Mouse (Mus musculus) liver, embryonic 11.5 days (tissue): ENCODE data around the gene Acbd4. TPM values are rescaled to one million over a fixed set of nuclear protein-coding genes. Genes with fewer than 3 reads are reported as not detected.

ENCODE experiments used
- ATAC-seq: fragments of 200-750 bp; cut with Nextera tagmentation; replicated peaks from 2 replicates; pipeline ENCODE4 v1.8.0; 2017; ENCODE audit warnings: moderate number of reproducible peaks, mild to moderate bottlenecking, moderate TSS enrichment, moderate library complexity; ENCODE audit not compliant: low FRiP score
- DNase-seq: peaks from one replicate; pipeline ENCODE4 v3.0.0-alpha.2; 2017; ENCODE audit warnings: low spot score
- H3K27ac ChIP-seq: fragments of 300-500 bp; sonication (generic); 2 replicates; pipeline ENCODE4 v1.5.1; 2014; ENCODE audit warnings: mild to moderate bottlenecking, low read depth, low read length, control low read depth
- H3K27me3 ChIP-seq: fragments of 300-500 bp; sonication (generic); replicated peaks from 2 replicates; pipeline ENCODE4 v1.6.1; 2014; ENCODE audit warnings: low read length, mixed read lengths; ENCODE audit not compliant: control insufficient read depth, insufficient read depth
- H3K36me3 ChIP-seq: fragments of 300-500 bp; sonication (generic); 2 replicates; pipeline ENCODE4 v1.6.1; 2014; ENCODE audit warnings: mild to moderate bottlenecking, low read length, moderate library complexity, mixed read lengths; ENCODE audit not compliant: control insufficient read depth, insufficient read depth
- H3K4me1 ChIP-seq: fragments of 300-500 bp; sonication (generic); replicated peaks from 2 replicates; pipeline ENCODE4 v1.6.1; 2014; ENCODE audit warnings: low read length, mixed read lengths; ENCODE audit not compliant: control insufficient read depth, insufficient read depth
- H3K4me2 ChIP-seq: fragments of 300-500 bp; sonication (generic); 2 replicates; pipeline ENCODE4 v1.6.1; 2014; ENCODE audit warnings: mild to moderate bottlenecking, control low read depth, moderate library complexity
- H3K4me3 ChIP-seq: fragments of 300-500 bp; sonication (generic); 2 replicates; pipeline ENCODE4 v1.5.1; 2014; ENCODE audit warnings: low read depth, low read length, control low read depth
- H3K9ac ChIP-seq: fragments of 300-500 bp; sonication (generic); 2 replicates; pipeline ENCODE4 v1.6.1; 2014; ENCODE audit warnings: low read depth, low read length, control low read depth
- H3K9me3 ChIP-seq: fragments of 300-500 bp; sonication (generic); 2 replicates; pipeline ENCODE4 v1.6.1; 2016; ENCODE audit warnings: low read length, inconsistent platforms, mixed read lengths; ENCODE audit not compliant: control insufficient read depth
- WGBS: fragments of 180-500 bp; shearing (Covaris S2); extraction: QIAGEN DNeasy Blood & Tissue Kit; methylation state at CpG from one replicate; pipeline ENCODE4 v1.1.7; 2014; 5-methylcytosine and 5-hydroxymethylcytosine counted together
- polyA plus RNA-seq: library from polyadenylated mRNA; unstranded; fragments of >200 nt; fragmentation: Nextera tagmentation; extraction: Ambion mirVana; gene quantifications from 2 replicates; pipeline ENCODE4 v1.2.1, GENCODE M21; 2014

The Acbd4 gene
- polyA plus RNA-seq, 1 experiment from 2014 or later = 30.7 TPM

DNA sequence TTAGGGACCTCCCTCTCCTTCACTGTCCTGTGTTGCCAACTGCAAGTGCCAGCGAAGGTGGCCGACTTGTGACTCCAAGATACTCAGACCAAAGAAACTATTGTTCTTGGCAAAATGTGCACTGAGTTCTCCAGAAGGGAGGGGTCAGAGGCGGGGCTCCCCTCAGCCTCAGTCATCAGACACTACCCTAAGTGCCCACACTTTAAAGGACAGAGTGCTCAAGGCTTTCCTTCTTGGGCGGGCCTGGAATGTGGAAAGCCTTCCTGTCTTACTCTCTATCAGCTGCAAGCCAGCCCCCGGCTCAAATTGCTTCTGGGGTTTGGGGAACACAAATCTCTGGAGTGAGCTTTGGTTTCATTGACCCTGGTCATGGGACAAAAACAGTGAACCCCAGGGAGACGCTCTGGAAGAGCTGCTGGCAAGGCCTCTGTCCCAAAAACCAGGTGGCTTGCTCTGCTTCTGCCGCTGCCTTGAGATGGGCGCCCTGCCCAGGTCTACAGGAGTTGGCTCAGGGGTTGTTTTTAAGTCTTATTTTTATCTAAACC is 34.0 kb upstream of the Acbd4 start:
- no peaks in the 10 kb centered on the region for H3K9me3 ChIP-seq
- peaks cover 27% of the 10 kb centered on the region for H3K36me3 ChIP-seq
- H3K9ac ChIP-seq = no peak overlapping the region
- ATAC-seq (no peak), DNase-seq (no peak)
- no peaks in the 10 kb centered on the region for H3K4me1 ChIP-seq
- no peak overlapping the region for H3K27ac ChIP-seq
- no peak overlapping the region for H3K4me3 ChIP-seq
- 85% methylated on average over 8 of the region's 8 CpGs for WGBS
- no peak overlapping the region for H3K4me2 ChIP-seq
- H3K27me3 ChIP-seq = no peaks in the 10 kb centered on the region

DNA sequence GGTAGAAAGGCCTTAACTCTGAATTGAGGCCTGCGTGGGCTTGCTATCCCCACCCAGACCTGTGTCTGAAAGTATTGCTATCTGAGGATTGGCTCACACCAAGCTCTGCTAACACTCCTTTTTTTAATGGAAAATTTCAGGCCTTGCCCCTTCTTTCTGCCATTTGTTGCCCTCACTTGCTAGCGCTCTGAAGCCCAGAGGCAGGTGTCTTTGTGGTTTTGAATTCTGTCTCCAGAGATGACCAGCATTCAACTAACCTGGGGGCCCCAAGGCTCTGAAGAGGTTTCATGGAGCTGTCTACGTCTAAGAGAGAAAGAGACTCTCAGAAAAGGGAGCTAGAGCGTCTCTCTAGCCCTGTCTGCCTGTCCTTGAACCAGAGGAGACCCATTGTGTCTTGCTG is 33.2 kb upstream of the Acbd4 start:
- Histone ChIP-seq H3K9ac (no peak overlapping the region), H3K4me3 (no peak overlapping the region), H3K36me3 (peaks cover 27% of the 10 kb centered on the region), H3K27me3 (no peaks in the 10 kb centered on the region), H3K4me2 (no peak overlapping the region), H3K27ac (no peak overlapping the region), H3K4me1 (no peaks in the 10 kb centered on the region), H3K9me3 (no peaks in the 10 kb centered on the region)
- ATAC-seq (no peak), DNase-seq (no peak)
- WGBS = 92% methylated on average over 4 of the region's 4 CpGs

DNA sequence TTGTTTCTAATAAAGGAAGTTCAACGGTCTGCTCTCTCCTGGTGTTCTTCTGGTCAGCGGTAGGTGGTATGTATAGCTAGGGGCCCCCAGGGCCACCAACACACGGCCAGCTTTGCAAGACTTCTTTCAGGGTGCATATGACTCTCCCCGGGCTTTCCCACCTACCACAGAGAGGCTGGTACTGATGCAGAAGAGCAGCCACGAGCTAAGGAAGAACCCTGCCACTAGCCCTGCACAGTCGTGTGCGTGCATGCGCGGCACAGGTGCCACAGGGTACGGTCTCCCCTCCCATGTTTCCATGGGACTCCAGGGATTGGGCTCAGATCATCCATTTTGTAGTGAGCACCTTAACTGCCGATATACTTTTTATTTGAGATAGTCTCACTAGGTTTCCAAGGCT is 32.6 kb upstream of the Acbd4 start:
- Histone ChIP-seq H3K27me3 (no peaks in the 10 kb centered on the region), H3K9me3 (no peaks in the 10 kb centered on the region), H3K4me3 (no peak overlapping the region), H3K4me1 (no peaks in the 10 kb centered on the region), H3K4me2 (no peak overlapping the region), H3K27ac (no peak overlapping the region), H3K36me3 (peaks cover 25% of the 10 kb centered on the region), H3K9ac (no peak overlapping the region)
- ATAC-seq = no peak
- DNase-seq = no peak
- WGBS = 91% methylated on average over 11 of the region's 11 CpGs

DNA sequence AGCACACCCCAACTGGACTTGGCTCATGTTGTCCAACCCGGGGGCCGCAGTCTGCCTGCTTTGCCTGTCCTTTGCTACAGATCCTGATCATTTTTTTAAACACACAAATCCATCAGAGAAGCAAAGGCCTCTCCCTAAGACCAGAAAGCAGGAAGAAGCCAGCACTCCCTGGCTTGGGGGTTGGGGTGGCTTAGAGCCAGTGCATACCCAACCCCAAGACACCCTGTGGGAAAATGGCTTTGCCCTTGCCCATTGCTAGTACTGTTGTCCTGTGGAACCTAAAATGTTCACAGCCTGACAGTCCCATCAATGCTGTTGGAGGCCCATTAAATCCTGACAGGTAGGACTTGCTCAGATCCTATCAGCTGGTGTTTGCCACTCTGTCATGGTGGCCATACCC is 31.8 kb upstream of the Acbd4 start:
- WGBS = 100% methylated on average over 2 of the region's 2 CpGs

DNA sequence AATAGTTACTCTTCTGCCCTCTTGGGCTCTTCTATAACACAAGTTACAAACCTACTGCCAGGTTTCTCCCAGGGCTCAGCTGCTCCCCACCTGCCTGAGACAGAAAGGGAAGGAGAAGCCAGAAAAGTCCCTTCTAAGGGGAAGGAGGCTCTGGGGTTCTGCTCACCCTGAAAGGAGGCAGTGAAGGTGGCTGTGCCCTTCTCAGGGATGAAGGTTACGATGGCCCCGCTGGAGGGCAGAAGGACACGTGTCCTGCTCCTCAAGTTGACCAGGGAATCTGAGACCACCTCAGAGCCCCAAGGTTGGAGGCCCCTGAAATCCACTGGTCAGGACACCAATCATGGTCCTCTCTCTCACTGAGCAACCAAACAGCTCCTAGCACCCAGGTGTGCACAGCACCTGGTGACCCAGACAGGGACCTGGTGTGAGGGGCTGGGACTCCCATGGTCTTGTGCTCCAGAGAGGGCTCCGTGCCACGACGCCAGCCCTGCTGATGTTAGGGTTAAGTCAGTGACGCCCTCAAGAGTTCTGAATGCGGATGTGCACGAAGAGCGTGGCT is 31.1 kb upstream of the Acbd4 start:
- 91% methylated on average over 10 of the region's 10 CpGs for WGBS

More for the DNA sequence above, 31.8 kb upstream of the Acbd4 start:
- Histone ChIP-seq H3K9ac (no peak overlapping the region), H3K27me3 (no peaks in the 10 kb centered on the region), H3K9me3 (no peaks in the 10 kb centered on the region), H3K4me1 (0 out of 2 replicates have a peak, but pooled peaks cover 2% of the 10 kb centered on the region), H3K4me3 (no peak overlapping the region), H3K36me3 (peaks cover 17% of the 10 kb centered on the region), H3K4me2 (no peak overlapping the region), H3K27ac (no peak overlapping the region)
- DNase-seq (no peak), ATAC-seq (no peak)

DNA sequence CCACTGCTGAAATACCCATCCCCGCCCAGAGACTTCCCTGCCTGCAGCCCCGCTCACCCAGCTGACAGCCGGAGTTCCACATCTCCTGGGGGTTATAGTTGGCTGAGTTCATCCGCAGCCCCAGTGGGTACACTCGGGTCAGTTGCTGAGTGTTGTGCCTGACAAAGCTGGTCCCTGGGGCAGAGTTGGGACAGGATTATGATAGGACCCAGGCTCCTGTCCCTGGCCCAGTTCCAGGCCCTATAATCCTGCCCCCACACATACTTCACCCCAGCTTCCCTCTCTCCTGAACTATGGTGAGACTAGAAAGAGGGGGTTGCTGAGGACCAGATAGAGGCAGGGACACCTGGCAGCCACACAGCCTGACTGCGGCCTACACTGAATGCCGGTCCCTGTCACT is 27.8 kb upstream of the Acbd4 start:
- no peaks in the 10 kb centered on the region for H3K9me3 ChIP-seq
- H3K27me3 ChIP-seq = peaks cover 2% of the 10 kb centered on the region; the same call in 1 of the 2 replicates
- H3K4me1 ChIP-seq = 0 out of 2 replicates have a peak, but pooled peaks cover 2% of the 10 kb centered on the region
- H3K9ac ChIP-seq = no peak overlapping the region
- 81% methylated on average over 7 of the region's 7 CpGs for WGBS
- peaks cover 3% of the 10 kb centered on the region; the same call in 1 of the 2 replicates for H3K36me3 ChIP-seq
- H3K27ac ChIP-seq = no peak overlapping the region
- DNase-seq (no peak), ATAC-seq (no peak)
- H3K4me3 ChIP-seq = no peak overlapping the region
- no peak overlapping the region for H3K4me2 ChIP-seq

More for the DNA sequence above, 31.1 kb upstream of the Acbd4 start:
- DNase-seq (no peak), ATAC-seq (no peak)
- no peak overlapping the region for H3K4me3 ChIP-seq
- no peak overlapping the region for H3K4me2 ChIP-seq
- no peaks in the 10 kb centered on the region for H3K9me3 ChIP-seq
- no peak overlapping the region for H3K27ac ChIP-seq
- H3K4me1 ChIP-seq = 0 out of 2 replicates have a peak, but pooled peaks cover 2% of the 10 kb centered on the region
- peaks cover 15% of the 10 kb centered on the region for H3K36me3 ChIP-seq
- no peak overlapping the region for H3K9ac ChIP-seq
- no peaks in the 10 kb centered on the region for H3K27me3 ChIP-seq

- H3K9me3 ChIP-seq = no peaks in the 10 kb centered on the region
- no peak overlapping the region for H3K4me3 ChIP-seq
- H3K4me1 ChIP-seq = 0 out of 2 replicates have a peak, but pooled peaks cover 2% of the 10 kb centered on the region
- H3K9ac ChIP-seq = no peak overlapping the region
- 63% methylated on average over 10 of the region's 10 CpGs for WGBS
- DNase-seq (no peak), ATAC-seq (no peak)
- H3K36me3 ChIP-seq = no peaks in the 10 kb centered on the region
- H3K27ac ChIP-seq = no peak overlapping the region
- H3K4me2 ChIP-seq = no peak overlapping the region
- peaks cover 4% of the 10 kb centered on the region; the same call in 1 of the 2 replicates for H3K27me3 ChIP-seq
Measured at GRCm38 (mm10) chr11:103074121-103074650, 27.3 kb upstream of the Acbd4 start.

GRCm38 (mm10) chr11:103074796-103075323 is 26.6 kb upstream of the Acbd4 start:
- H3K4me2 ChIP-seq = no peak overlapping the region
- WGBS = 23% methylated on average over 10 of the region's 10 CpGs
- no peak for DNase-seq

More at GRCm38 (mm10) chr11:103074796-103075323, 26.6 kb upstream of the Acbd4 start:
- no peak for ATAC-seq
- Histone ChIP-seq H3K4me1 (0 out of 2 replicates have a peak, but pooled peaks cover 2% of the 10 kb centered on the region), H3K9ac (no peak overlapping the region), H3K4me3 (no peak overlapping the region), H3K27ac (no peak overlapping the region), H3K27me3 (peaks cover 6% of the 10 kb centered on the region), H3K36me3 (no peaks in the 10 kb centered on the region), H3K9me3 (no peaks in the 10 kb centered on the region)
